Mouse (Mus musculus): ENCODE measurements at regions not wholly inside any gene's neighbourhood (a gene's known extent, or its start where the extent isn't known, plus 50 kb on each side); places are given as distances from the start of the nearest gene placed in this dataset.

- TF ChIP-seq CTCF (IDR thresholded peaks at IDR 0.05; ENCODE audit: borderline replicate concordance, extremely low read depth, insufficient read depth, insufficient read length) (no peak), POLR2A (IDR thresholded peaks at IDR 0.05; ENCODE audit: borderline replicate concordance, extremely low read depth, insufficient read depth, insufficient read length, poor library complexity, severe bottlenecking) (no peak)
Observed at GRCm38 (mm10) chr1:90519284-90520275, 83.2 kb upstream of the Cops8 start.
